24 mouse cellular contexts compared by ENCODE assay signal in genomic region chr11:6282940-6283339, GRCm38 (mm10). TPM values are rescaled to one million over a fixed set of nuclear protein-coding genes. Genes with fewer than 3 reads are reported as not detected.
A peak's percentile ranks its signal among the peaks of the same experiment; 100 is the strongest.
DNase-seq lines count a peak whose midpoint lies in the region; ATAC-seq and TF ChIP-seq lines count a peak whose summit lies in the region.
"Had no signal": no experiment of that assay in that cellular context is flagged by ENCODE, and none has a peak within 500 bp of the region (broad histone marks: within the 10 kb centered on the region; RNA-seq: fewer than 3 reads in every experiment).

No protein-coding gene starts in this region.

- H3K9ac ChIP-seq in midbrain, embryonic 11.5 days (ENCODE audit: low read length): no peak overlapping the region
- no peak overlapping the region for H3K9ac ChIP-seq in midbrain, embryonic 15.5 days
- H3K9ac ChIP-seq: forebrain, embryonic 12.5 days; hindbrain, embryonic 13.5 days had no signal

- no peak for ATAC-seq in midbrain, embryonic 11.5 days (ENCODE audit: low FRiP score)
- no peak for ATAC-seq in midbrain, embryonic 15.5 days (replicated peaks)
- ATAC-seq: midbrain, embryonic 16.5 days had no signal

- peak overlapping the region; percentile 81 for H3K27ac ChIP-seq in gastrocnemius, adult 2 months
- H3K27ac ChIP-seq in midbrain, embryonic 11.5 days (ENCODE audit: low read depth, low read length): no peak overlapping the region
- H3K27ac ChIP-seq in midbrain, embryonic 15.5 days: no peak overlapping the region
- H3K27ac ChIP-seq: forebrain, embryonic 12.5 days; hindbrain, embryonic 13.5 days; limb, embryonic 10.5 days; stomach, postnatal 0 days had no signal

- peaks cover 3% of the 10 kb centered on the region; the same call in 1 of the 2 replicates for H3K9me3 ChIP-seq in midbrain, embryonic 11.5 days (ENCODE audit: control insufficient read depth, low read length)
- no peaks in the 10 kb centered on the region for H3K9me3 ChIP-seq in midbrain, embryonic 15.5 days
- H3K9me3 ChIP-seq: forebrain, embryonic 12.5 days; limb, embryonic 10.5 days had no signal

- no peak for TF ChIP-seq CTCF in gastrocnemius, adult 2 months (IDR thresholded peaks at IDR 0.05)

- no peaks in the 10 kb centered on the region for H3K4me1 ChIP-seq in midbrain, embryonic 11.5 days (ENCODE audit: control insufficient read depth, insufficient read depth, low read length)
- H3K4me1 ChIP-seq in midbrain, embryonic 15.5 days: no peaks in the 10 kb centered on the region
- H3K4me1 ChIP-seq: forebrain, embryonic 12.5 days; hindbrain, embryonic 13.5 days; limb, embryonic 10.5 days had no signal

- peak; percentile 84 for DNase-seq in gastrocnemius, adult 2 months
- no peak for DNase-seq in gastrocnemius, postnatal 4 days (ENCODE audit: low spot score in 2 of 2)
- DNase-seq in midbrain, embryonic 11.5 days (ENCODE audit: low spot score, missing footprints): peak; percentile 56
- peak; percentile 50 to 67 for DNase-seq in heart, postnatal 36 days
- peak; percentile 82 for DNase-seq in skeletal muscle tissue, adult 2 months (ENCODE audit: low read depth, low spot score)
- no peak for DNase-seq in kidney, postnatal 14 days
- DNase-seq in right cerebral cortex, postnatal 36 days (ENCODE audit: low spot score in 2 of 2): no peak
- DNase-seq: cerebellum, adult 9-10 months; kidney, adult 9 months; kidney, postnatal 36 days; right cerebral cortex, postnatal 4 days; thymus, postnatal 14 days had no signal

- intact Hi-C loops in gastrocnemius, adult 2 months (cut with DNase I): no loop called here
- intact Hi-C loops in heart, postnatal 36 days (cut with DNase I): no loop called here

- H3K27me3 ChIP-seq in midbrain, embryonic 11.5 days (ENCODE audit: control insufficient read depth, insufficient read depth, low read length): no peaks in the 10 kb centered on the region
- no peaks in the 10 kb centered on the region for H3K27me3 ChIP-seq in midbrain, embryonic 15.5 days (replicated peaks)
- H3K27me3 ChIP-seq: forebrain, embryonic 12.5 days; hindbrain, embryonic 13.5 days had no signal

- H3K4me3 ChIP-seq in gastrocnemius, adult 2 months: no peak overlapping the region
- no peak overlapping the region for H3K4me3 ChIP-seq in midbrain, embryonic 11.5 days (ENCODE audit: low read depth, low read length)
- no peak overlapping the region for H3K4me3 ChIP-seq in midbrain, embryonic 15.5 days
- H3K4me3 ChIP-seq: forebrain, embryonic 12.5 days; hindbrain, embryonic 13.5 days; limb, embryonic 10.5 days had no signal

- WGBS in midbrain, embryonic 11.5 days: 88% methylated on average over 3 of the region's 3 CpGs
- 73% methylated on average over 3 of the region's 3 CpGs for WGBS in midbrain, embryonic 15.5 days

- no peaks in the 10 kb centered on the region for H3K36me3 ChIP-seq in midbrain, embryonic 11.5 days (ENCODE audit: control insufficient read depth, insufficient read depth, low read length)
- H3K36me3 ChIP-seq in midbrain, embryonic 15.5 days (replicated peaks): no peaks in the 10 kb centered on the region
- H3K36me3 ChIP-seq: forebrain, embryonic 12.5 days; G1E; hindbrain, embryonic 13.5 days; limb, embryonic 10.5 days had no signal

- H3K4me2 ChIP-seq in midbrain, embryonic 11.5 days: no peak overlapping the region
- no peak overlapping the region for H3K4me2 ChIP-seq in midbrain, embryonic 15.5 days
- H3K4me2 ChIP-seq: forebrain, embryonic 12.5 days; hindbrain, embryonic 13.5 days had no signal

RNA-seq across cellular contexts. Expression of gene Tmed4, which starts 8.3 kb away (rescaled TPM):
- 10 to 100 TPM; 57.7 to 75.6 TPM for total RNA-seq in gastrocnemius, adult 2 months (2021)
- 10 to 100 TPM; 70.1 to 72.9 TPM for total RNA-seq in gastrocnemius, postnatal 4 days (2021)
- 148 and 161 TPM in 2 replicates for polyA plus RNA-seq in midbrain, embryonic 11.5 days (2014; fragmentation: Nextera tagmentation; extraction: Ambion mirVana)
- polyA plus RNA-seq in midbrain, embryonic 15.5 days (2015; fragmentation: Nextera tagmentation; extraction: Ambion mirVana): 123 and 128 TPM in 2 replicates
- 10 to 100 TPM; 82.9 to 94.8 TPM for total RNA-seq in heart, postnatal 36 days (2021)

RNA-seq across cellular contexts. Expression of gene Ogdh, which starts 8.5 kb away (rescaled TPM):
- 100 to 1,000 TPM; 620 to 834 TPM for total RNA-seq in gastrocnemius, adult 2 months (2021)
- 100 to 1,000 TPM; 340 to 351 TPM for total RNA-seq in gastrocnemius, postnatal 4 days (2021)
- polyA plus RNA-seq in midbrain, embryonic 11.5 days (2014; fragmentation: Nextera tagmentation; extraction: Ambion mirVana): 80.4 and 81.3 TPM in 2 replicates
- polyA plus RNA-seq in midbrain, embryonic 15.5 days (2015; fragmentation: Nextera tagmentation; extraction: Ambion mirVana): 118 and 126 TPM in 2 replicates
- 1,000 to 10,000 TPM; 1,707 to 1,741 TPM for total RNA-seq in heart, postnatal 36 days (2021)

RNA-seq across cellular contexts. Expression of gene Ddx56, which starts 15.4 kb away (rescaled TPM):
- total RNA-seq in gastrocnemius, adult 2 months (2021): 10 to 100 TPM; 26.1 to 33.0 TPM
- total RNA-seq in gastrocnemius, postnatal 4 days (2021): 10 to 100 TPM; 35.1 to 40.9 TPM
- 98.8 and 104 TPM in 2 replicates for polyA plus RNA-seq in midbrain, embryonic 11.5 days (2014; fragmentation: Nextera tagmentation; extraction: Ambion mirVana)
- polyA plus RNA-seq in midbrain, embryonic 15.5 days (2015; fragmentation: Nextera tagmentation; extraction: Ambion mirVana): 71.4 and 72.2 TPM in 2 replicates
- 10 to 100 TPM; 23.5 to 25.5 TPM for total RNA-seq in heart, postnatal 36 days (2021)

RNA-seq across cellular contexts. Expression of gene Npc1l1, which starts 53.0 kb away (rescaled TPM):
- under 1 TPM; 0.31 to 0.36 TPM for total RNA-seq in gastrocnemius, adult 2 months (2021)
- total RNA-seq in gastrocnemius, postnatal 4 days (2021): under 1 TPM; 0.05 to 0.12 TPM
- polyA plus RNA-seq in midbrain, embryonic 11.5 days (2014; fragmentation: Nextera tagmentation; extraction: Ambion mirVana): not detected in 2 replicates
- polyA plus RNA-seq in midbrain, embryonic 15.5 days (2015; fragmentation: Nextera tagmentation; extraction: Ambion mirVana): 0.06 and 0.08 TPM in 2 replicates
- under 1 TPM in 1 of 2 experiments, not detected in 1; 0.08 TPM for total RNA-seq in heart, postnatal 36 days (2021)
- total RNA-seq: granulocyte monocyte progenitor cell, adult 5-6 weeks; liver, adult 2 months; megakaryocyte, adult 5-6 weeks; neutrophil, adult 5-6 weeks had no signal
- polyA plus RNA-seq: embryonic facial prominence, embryonic 11.5 days; forebrain, embryonic 12.5 days; G1E had no signal

Comparison
In these comparisons a context has a peak if more than half of its experiments do, and no peak if none do; other contexts are left out.
1. DNase-seq: peak in gastrocnemius, adult 2 months (single experiment), midbrain, embryonic 11.5 days (single experiment), heart, postnatal 36 days (2 of 2) and skeletal muscle tissue, adult 2 months (single experiment); none in gastrocnemius, postnatal 4 days (0 of 2), kidney, postnatal 14 days (single experiment) and right cerebral cortex, postnatal 36 days (0 of 2).